Mouse (Mus musculus) heart, embryonic 12.5 days (tissue): ENCODE data around the gene Pcdh15. TPM values are rescaled to one million over a fixed set of nuclear protein-coding genes. Genes with fewer than 3 reads are reported as not detected.

Source experiments
- ATAC-seq: fragments of 200-750 bp; cut with Nextera tagmentation; 2 replicates; pipeline ENCODE4 v1.8.0; 2017; ENCODE audit warnings: moderate TSS enrichment, moderate library complexity; ENCODE audit not compliant: insufficient number of reproducible peaks, low FRiP score
- H3K27ac ChIP-seq: fragments of 300-500 bp; sonication (generic); 2 replicates; pipeline ENCODE4 v1.5.1; 2016; ENCODE audit warnings: mild to moderate bottlenecking, moderate library complexity; ENCODE audit not compliant: poor library complexity, severe bottlenecking
- H3K27me3 ChIP-seq: fragments of 300-500 bp; sonication (generic); replicated peaks from 2 replicates; pipeline ENCODE4 v1.6.1; 2016; ENCODE audit warnings: mild to moderate bottlenecking, moderate library complexity
- H3K36me3 ChIP-seq: fragments of 300-500 bp; sonication (generic); 2 replicates; pipeline ENCODE4 v1.6.1; 2016; ENCODE audit warnings: mild to moderate bottlenecking, moderate library complexity
- H3K4me1 ChIP-seq: fragments of 300-500 bp; sonication (generic); replicated peaks from 2 replicates; pipeline ENCODE4 v1.6.1; 2016; ENCODE audit warnings: mild to moderate bottlenecking
- H3K4me2 ChIP-seq: fragments of 300-500 bp; sonication (generic); 2 replicates; pipeline ENCODE4 v1.6.1; 2016; ENCODE audit warnings: mild to moderate bottlenecking, moderate library complexity
- H3K4me3 ChIP-seq: fragments of 300-500 bp; sonication (generic); 2 replicates; pipeline ENCODE4 v1.5.1; 2016; ENCODE audit warnings: mild to moderate bottlenecking
- H3K9ac ChIP-seq: fragments of 300-500 bp; sonication (generic); 2 replicates; pipeline ENCODE4 v1.6.1; 2016; ENCODE audit warnings: mild to moderate bottlenecking, moderate library complexity
- H3K9me3 ChIP-seq: fragments of 300-500 bp; sonication (generic); replicated peaks from 2 replicates; pipeline ENCODE4 v1.6.1; 2016; ENCODE audit warnings: mild to moderate bottlenecking, moderate library complexity
- WGBS: fragments of 180-500 bp; shearing (Covaris S2); methylation state at CpG from one replicate; pipeline ENCODE4 v1.1.7; 2016; 5-methylcytosine and 5-hydroxymethylcytosine counted together
- polyA plus RNA-seq: library from polyadenylated mRNA; unstranded; fragments of >200 nt; fragmentation: Nextera tagmentation; extraction: Ambion mirVana; gene quantifications from 2 replicates; pipeline ENCODE4 v1.2.1, GENCODE M21; 2016

Gene Pcdh15
- polyA plus RNA-seq, 1 experiment from 2014 or later, result 0.47 TPM

DNA sequence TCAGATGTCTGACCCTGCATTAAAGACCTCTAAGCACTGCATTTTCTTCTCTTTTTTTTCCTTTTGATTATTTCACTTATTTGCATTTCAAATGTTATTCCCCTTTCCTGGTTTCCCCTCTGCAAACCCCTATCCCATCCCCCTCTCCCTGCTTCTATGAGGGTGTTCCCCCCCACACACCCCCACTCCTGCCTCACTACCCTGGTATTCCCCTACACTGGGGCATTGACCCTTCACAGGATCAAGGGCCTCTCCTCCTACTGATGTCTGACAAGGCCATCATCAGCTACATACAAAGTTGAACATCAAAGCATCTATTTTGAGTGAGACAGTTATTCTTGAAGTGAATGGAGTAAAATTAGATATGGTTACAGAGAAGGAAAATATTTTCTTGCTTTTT, 48.4 kb downstream of the Pcdh15 start:
- no peaks in the 10 kb centered on the region for H3K27me3 ChIP-seq
- no peak overlapping the region for H3K4me3 ChIP-seq
- H3K4me2 ChIP-seq, result no peak overlapping the region
- H3K36me3 ChIP-seq, result no peaks in the 10 kb centered on the region
- ATAC-seq, result no peak
- H3K27ac ChIP-seq, result no peak overlapping the region
- H3K9me3 ChIP-seq, result no peaks in the 10 kb centered on the region
- H3K9ac ChIP-seq, result no peak overlapping the region
- H3K4me1 ChIP-seq, result no peaks in the 10 kb centered on the region

DNA sequence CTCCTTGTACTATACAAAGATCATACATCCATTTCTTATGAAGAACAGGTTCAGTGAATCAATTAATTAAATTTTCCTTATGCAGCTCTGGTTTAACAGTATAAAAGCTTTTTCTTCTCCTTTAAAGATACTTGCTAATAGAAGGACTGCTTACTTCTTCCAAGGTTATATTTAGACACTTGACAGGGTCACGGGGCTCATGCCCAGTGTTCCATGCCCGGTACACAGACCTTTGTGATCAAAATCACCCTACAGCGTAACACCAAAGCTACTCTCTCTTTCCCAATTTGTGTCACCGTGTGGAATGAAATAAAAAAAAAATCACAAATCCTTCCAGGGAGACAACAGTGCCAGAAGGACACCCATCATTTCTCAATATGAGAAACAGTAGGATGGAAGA, 48.8 kb downstream of the Pcdh15 start:
- no peak overlapping the region for H3K4me2 ChIP-seq
- no peak overlapping the region for H3K4me3 ChIP-seq
- no peaks in the 10 kb centered on the region for H3K9me3 ChIP-seq
- H3K4me1 ChIP-seq, result no peaks in the 10 kb centered on the region
- H3K27me3 ChIP-seq, result no peaks in the 10 kb centered on the region
- ATAC-seq, result no peak
- WGBS, result 66% methylated on average over 4 of the region's 4 CpGs
- H3K36me3 ChIP-seq, result no peaks in the 10 kb centered on the region
- no peak overlapping the region for H3K9ac ChIP-seq
- H3K27ac ChIP-seq, result no peak overlapping the region

DNA sequence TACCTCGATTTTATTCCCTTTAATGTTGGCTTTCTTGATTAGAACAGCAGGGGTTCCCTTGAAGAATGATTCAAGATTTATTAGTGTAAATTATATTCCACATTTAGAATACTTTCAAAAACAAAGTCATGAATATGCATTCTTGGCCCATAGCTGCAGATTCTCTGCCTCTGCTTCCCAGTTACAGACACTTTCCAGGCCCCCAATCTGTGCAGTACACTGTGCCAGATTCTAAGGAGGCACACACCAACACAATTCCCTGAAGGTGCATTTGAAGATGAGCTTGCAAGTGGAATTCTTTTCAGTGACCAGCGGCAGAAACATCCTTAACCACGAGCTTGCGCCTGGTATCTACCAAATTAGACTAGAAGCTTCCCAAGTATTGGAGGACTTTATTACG, 55.4 kb downstream of the Pcdh15 start:
- no peak for ATAC-seq
- Histone ChIP-seq H3K36me3 (no peaks in the 10 kb centered on the region), H3K4me3 (no peak overlapping the region), H3K4me1 (no peaks in the 10 kb centered on the region), H3K9ac (no peak overlapping the region), H3K27me3 (no peaks in the 10 kb centered on the region), H3K9me3 (no peaks in the 10 kb centered on the region; the same call in 1 of the 2 replicates), H3K27ac (no peak overlapping the region), H3K4me2 (no peak overlapping the region)
- 80% methylated on average over 5 of the region's 5 CpGs for WGBS

DNA sequence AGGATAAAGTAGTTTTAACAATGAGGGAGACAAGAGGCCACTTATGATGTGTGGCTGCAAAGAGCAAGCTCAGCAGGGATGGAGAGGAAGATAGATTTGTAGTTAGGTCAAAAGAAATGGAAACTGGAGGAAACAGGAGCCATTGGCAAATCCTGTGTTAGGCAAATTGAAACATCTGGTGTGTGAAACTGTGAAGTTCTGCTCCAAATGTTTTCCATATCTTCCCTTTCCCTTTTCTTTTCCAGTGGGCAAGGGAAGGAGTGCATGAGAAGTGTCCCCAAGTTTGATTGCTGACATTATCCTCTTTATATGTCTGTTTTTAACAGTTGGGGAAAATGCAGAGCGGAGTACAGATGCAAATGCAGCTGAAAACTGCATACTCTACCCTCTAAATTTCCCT, 62.6 kb downstream of the Pcdh15 start:
- WGBS, result 76% methylated on average over 1 of the region's 1 CpGs
- ATAC-seq, result no peak

DNA sequence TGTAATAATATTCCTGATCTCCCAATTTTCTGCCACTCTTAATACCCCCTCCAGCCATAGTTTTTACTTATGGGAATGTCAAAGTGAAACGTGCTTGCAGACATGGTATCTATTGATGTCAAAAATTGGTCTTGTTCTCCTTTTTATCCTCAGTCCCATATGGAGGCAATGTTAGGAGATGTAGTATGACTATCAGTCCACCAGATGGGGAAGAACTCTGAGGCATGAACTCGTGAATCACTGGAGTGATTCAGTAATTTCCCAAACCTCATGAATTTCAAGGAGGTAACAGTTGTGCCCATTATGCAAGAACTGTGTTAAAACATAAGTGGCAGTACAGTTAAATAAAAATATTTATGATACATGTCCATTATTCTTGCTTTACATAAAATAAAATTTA, 116.9 kb downstream of the Pcdh15 start:
- no peak overlapping the region for H3K4me3 ChIP-seq
- no peaks in the 10 kb centered on the region for H3K4me1 ChIP-seq
- no peak for ATAC-seq
- H3K4me2 ChIP-seq, result no peak overlapping the region
- H3K9me3 ChIP-seq, result no peaks in the 10 kb centered on the region
- no peak overlapping the region for H3K9ac ChIP-seq
- WGBS, result 55% methylated on average over 2 of the region's 2 CpGs
- H3K36me3 ChIP-seq, result no peaks in the 10 kb centered on the region
- H3K27me3 ChIP-seq, result no peaks in the 10 kb centered on the region
- H3K27ac ChIP-seq, result no peak overlapping the region

More for the DNA sequence above, 62.6 kb downstream of the Pcdh15 start:
- Histone ChIP-seq H3K36me3 (no peaks in the 10 kb centered on the region), H3K4me2 (no peak overlapping the region), H3K9ac (no peak overlapping the region), H3K27ac (no peak overlapping the region), H3K4me1 (no peaks in the 10 kb centered on the region), H3K9me3 (no peaks in the 10 kb centered on the region; the same call in 1 of the 2 replicates), H3K4me3 (no peak overlapping the region), H3K27me3 (no peaks in the 10 kb centered on the region)

DNA sequence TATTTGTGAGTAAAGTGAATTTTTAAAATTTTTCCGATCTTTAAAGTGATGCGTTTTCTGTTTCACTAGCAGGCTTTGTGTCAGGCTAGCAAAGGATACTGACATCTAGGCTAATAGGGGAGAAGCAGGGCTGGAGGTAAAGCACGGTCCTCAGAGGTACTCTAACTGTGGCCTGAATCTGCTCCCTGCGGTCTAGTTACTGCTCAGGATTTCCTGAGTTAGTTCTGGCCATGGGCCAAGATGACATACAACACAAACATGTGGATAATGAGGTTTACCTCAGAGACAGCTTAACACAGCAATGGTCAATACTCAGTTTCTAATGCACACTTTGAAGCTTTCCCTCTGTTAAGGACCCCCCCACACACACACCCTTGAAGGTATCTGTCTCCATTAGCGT, 143.2 kb downstream of the Pcdh15 start:
- H3K4me3 ChIP-seq, result no peak overlapping the region
- no peaks in the 10 kb centered on the region for H3K27me3 ChIP-seq
- H3K36me3 ChIP-seq, result no peaks in the 10 kb centered on the region
- no peak overlapping the region for H3K9ac ChIP-seq
- no peak overlapping the region for H3K4me2 ChIP-seq
- no peak for ATAC-seq
- 65% methylated on average over 5 of the region's 5 CpGs for WGBS
- H3K9me3 ChIP-seq, result no peaks in the 10 kb centered on the region
- H3K27ac ChIP-seq, result no peak overlapping the region
- H3K4me1 ChIP-seq, result no peaks in the 10 kb centered on the region

DNA sequence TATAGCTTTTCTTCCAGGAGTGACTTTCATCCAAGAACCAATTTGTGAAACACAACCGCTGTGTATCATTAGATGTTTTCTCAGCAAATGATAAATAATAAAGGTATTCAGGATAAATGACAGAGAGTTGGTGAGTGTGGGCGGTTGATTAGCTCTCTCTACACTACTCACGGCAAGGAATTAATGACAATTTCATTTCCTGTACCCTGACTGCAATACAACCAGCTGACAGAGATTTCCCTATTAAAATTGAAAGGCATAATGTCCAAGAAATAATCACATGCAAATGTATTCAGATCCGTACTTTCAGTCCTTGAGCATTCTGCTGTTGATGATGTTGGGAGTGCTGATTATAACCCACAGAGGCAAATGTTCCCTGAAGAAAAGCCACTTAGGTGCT, 181.3 kb downstream of the Pcdh15 start:
- no peak for ATAC-seq
- no peaks in the 10 kb centered on the region for H3K4me1 ChIP-seq
- H3K4me3 ChIP-seq, result no peak overlapping the region
- 88% methylated on average over 4 of the region's 4 CpGs for WGBS
- H3K9ac ChIP-seq, result no peak overlapping the region
- no peaks in the 10 kb centered on the region for H3K36me3 ChIP-seq
- H3K9me3 ChIP-seq, result 0 out of 2 replicates have a peak, but pooled peaks cover 2% of the 10 kb centered on the region
- H3K27ac ChIP-seq, result no peak overlapping the region
- no peak overlapping the region for H3K4me2 ChIP-seq
- H3K27me3 ChIP-seq, result no peaks in the 10 kb centered on the region

DNA sequence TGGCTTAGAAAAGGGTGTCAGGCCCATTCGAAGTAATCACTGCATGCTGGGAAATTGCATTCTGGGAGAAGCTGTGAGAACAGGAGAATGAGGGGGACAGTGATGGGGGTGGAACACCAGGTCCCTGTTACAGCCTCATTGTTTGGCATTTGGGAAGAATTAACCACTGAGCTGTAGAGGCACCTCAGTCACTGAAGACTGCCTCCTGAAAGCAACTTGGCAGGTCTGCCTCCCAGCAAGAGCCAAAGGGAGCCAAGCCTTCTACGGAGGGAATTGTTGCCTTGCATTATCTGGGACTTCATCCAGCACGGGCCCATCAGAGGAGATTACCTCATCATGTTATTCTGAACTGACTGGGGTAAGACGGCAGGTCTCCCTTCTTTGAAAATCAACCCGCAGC, 197.3 kb downstream of the Pcdh15 start:
- H3K36me3 ChIP-seq, result no peaks in the 10 kb centered on the region
- H3K4me3 ChIP-seq, result no peak overlapping the region
- no peak overlapping the region for H3K9ac ChIP-seq
- no peaks in the 10 kb centered on the region for H3K27me3 ChIP-seq
- no peaks in the 10 kb centered on the region for H3K4me1 ChIP-seq
- H3K4me2 ChIP-seq, result no peak overlapping the region
- H3K9me3 ChIP-seq, result no peaks in the 10 kb centered on the region
- H3K27ac ChIP-seq, result no peak overlapping the region
- ATAC-seq, result no peak
- WGBS, result 51% methylated on average over 5 of the region's 5 CpGs

DNA sequence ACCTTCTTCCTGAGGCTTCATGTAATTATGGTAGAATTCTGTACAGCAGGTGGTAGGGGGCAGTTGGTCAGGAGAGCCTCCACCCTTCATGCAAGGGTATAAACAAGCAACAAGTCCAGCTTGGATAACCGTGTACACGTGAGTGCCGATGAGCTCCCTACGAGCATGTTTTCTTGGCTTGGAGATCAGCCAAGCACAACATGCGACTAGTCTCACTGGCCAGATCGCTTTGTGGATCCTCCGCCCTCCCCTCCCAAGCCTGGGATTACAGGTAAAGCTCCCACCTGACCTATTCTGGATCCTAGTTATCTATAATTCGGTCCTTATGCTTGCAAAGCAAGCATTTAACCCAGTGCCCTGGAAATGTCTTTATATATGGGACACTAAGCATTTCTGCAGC, 202.8 kb downstream of the Pcdh15 start:
- H3K27me3 ChIP-seq, result no peaks in the 10 kb centered on the region
- H3K4me3 ChIP-seq, result no peak overlapping the region
- H3K9me3 ChIP-seq, result no peaks in the 10 kb centered on the region
- H3K27ac ChIP-seq, result no peak overlapping the region
- no peak for ATAC-seq
- no peaks in the 10 kb centered on the region for H3K4me1 ChIP-seq
- WGBS, result 71% methylated on average over 8 of the region's 8 CpGs
- H3K9ac ChIP-seq, result no peak overlapping the region
- no peak overlapping the region for H3K4me2 ChIP-seq
- no peaks in the 10 kb centered on the region for H3K36me3 ChIP-seq

DNA sequence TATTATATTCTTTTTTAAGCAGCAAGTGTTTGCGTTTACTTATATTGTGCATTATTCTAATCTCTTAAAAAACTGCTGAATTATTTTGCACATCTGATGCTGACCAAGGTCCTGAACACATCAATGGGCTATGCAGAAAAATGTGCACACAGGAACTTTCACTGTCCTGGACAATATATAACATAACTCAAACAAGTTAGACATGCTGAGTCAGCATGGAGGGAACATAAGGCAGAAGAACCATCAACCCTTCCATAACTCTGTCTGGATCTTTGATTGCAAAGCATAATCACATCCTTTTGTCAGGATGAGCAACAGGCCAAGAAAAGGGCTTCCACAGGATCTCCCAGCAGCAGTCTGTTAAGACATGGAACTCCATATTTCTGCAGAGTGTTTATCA, 207.5 kb downstream of the Pcdh15 start:
- no peak overlapping the region for H3K4me3 ChIP-seq
- H3K4me2 ChIP-seq, result no peak overlapping the region
- H3K9me3 ChIP-seq, result no peaks in the 10 kb centered on the region
- ATAC-seq, result no peak
- no peak overlapping the region for H3K9ac ChIP-seq
- H3K4me1 ChIP-seq, result no peaks in the 10 kb centered on the region
- no peaks in the 10 kb centered on the region for H3K36me3 ChIP-seq
- 76% methylated on average over 1 of the region's 1 CpGs for WGBS
- H3K27ac ChIP-seq, result no peak overlapping the region
- H3K27me3 ChIP-seq, result no peaks in the 10 kb centered on the region

DNA sequence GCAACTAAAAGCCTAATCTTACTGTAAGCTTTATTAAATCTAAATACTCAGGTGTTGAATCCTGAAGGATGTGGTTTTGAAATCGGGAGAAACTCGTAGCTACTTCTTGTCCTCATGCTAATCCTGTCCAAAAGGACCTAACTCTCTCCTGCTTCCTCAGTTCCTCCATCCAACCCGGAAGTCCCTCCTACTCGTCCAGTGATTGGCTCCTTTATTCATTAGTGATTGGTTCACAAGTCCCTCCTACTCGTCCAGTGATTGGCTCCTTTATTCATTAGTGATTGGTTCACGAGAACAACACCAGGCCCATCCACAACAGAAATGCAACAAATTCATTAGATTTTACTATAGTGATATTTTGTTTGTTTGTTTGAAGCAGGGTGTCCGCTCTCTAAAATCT, 227.7 kb downstream of the Pcdh15 start:
- H3K27ac ChIP-seq, result no peak overlapping the region
- H3K4me1 ChIP-seq, result no peaks in the 10 kb centered on the region
- H3K4me2 ChIP-seq, result no peak overlapping the region
- no peaks in the 10 kb centered on the region for H3K27me3 ChIP-seq
- no peak for ATAC-seq
- H3K9ac ChIP-seq, result no peak overlapping the region
- no peaks in the 10 kb centered on the region for H3K9me3 ChIP-seq
- WGBS, result 81% methylated on average over 7 of the region's 7 CpGs
- H3K36me3 ChIP-seq, result no peaks in the 10 kb centered on the region
- no peak overlapping the region for H3K4me3 ChIP-seq

DNA sequence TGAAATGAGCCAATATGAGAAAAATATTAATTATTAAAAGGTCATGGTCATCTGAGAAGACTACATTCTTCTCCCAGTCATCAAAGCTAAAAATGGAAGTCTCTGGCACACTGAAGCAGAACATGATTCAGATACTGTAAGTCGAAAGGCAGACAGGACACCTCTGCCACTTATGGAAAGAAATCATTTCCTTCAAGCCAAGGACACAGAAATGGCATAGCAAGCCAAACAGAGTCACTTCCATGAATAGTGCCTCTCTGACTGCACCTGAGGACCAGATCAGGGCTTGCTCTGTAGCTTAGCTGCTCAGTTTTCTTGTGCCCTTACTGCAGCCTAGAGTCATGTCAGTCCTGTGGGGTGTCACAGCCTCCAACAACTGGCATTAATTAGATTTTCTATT, 234.3 kb downstream of the Pcdh15 start:
- no peak overlapping the region for H3K4me3 ChIP-seq
- no peaks in the 10 kb centered on the region for H3K27me3 ChIP-seq
- no peak overlapping the region for H3K4me2 ChIP-seq
- 47% methylated on average over 1 of the region's 1 CpGs for WGBS
- no peak for ATAC-seq
- no peak overlapping the region for H3K27ac ChIP-seq
- H3K9me3 ChIP-seq, result no peaks in the 10 kb centered on the region
- H3K4me1 ChIP-seq, result no peaks in the 10 kb centered on the region
- H3K9ac ChIP-seq, result no peak overlapping the region
- H3K36me3 ChIP-seq, result no peaks in the 10 kb centered on the region
